Mouse (Mus musculus) skeletal muscle tissue, adult 2 months (tissue): ENCODE data around the gene Avpr1a.

Experiments used
- DNase-seq: peaks from one replicate; pipeline ENCODE4 v3.0.0-alpha.2; 2012; ENCODE audit warnings: low read depth, low spot score

Avpr1a gene

DNA sequence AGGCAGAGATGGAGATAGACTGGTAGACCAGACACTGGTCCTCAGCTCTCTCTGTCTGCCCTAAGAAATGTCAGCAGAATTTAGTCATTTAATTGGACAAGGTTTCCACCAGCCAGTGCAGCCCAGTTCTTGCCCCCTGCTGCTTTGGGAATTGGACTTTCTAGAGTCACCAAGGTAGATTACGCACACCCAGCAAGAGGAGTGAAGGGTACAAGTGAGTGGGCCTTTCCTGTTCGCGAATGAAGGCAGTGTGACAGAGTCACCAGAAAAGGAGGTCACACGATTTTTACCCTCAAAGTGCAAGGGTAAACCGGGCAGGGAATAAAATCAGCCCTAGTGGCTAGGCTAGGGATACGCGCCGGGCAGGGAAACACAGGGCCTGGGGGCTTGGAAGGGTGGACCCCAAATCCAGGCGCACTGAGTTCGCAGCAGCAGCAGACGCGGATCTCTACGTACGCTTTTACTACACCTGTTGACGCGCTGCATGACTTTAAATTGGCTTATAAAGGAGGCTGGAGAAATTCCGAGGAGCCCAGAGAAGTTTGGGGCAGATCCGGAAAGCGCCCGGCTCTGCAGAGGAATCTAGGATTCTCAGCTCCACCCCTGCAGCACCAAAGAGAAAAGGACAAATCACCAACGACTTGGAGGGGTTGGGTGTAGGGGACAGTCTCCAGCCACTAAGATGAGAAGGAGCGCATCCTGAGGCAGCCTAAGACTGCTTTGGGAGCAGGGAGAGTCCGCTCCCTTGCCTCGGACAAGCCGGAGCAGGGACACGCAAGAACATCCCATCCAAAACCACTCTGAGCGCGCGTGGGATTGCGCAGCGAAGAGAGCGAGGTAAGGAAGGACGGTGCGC is at the start of gene Avpr1a:
Gene Avpr1a, plus strand, starts transcription at position 639 of the 856 bp plus-strand sequence.
- no peak for DNase-seq

DNA sequence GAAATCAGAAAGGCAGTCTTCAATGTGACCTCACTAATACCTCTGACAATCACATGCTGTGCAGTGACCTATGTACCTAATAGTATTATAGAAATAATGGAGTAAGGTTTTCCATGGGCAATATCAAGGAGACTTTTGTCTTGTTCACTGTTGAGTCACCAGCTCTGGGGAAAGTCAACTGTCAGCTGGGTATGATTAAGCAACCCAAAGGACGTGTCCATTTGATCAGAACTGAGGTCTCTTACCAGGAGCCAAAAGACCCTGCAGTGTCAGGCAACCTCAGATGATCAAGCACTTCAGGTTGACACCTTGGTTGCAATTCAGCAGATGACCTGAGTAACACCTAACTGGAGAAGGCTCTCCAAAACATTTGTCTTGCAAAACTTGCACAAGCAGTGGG is 46.0 kb upstream of the Avpr1a start:
- DNase-seq: no peak

DNA sequence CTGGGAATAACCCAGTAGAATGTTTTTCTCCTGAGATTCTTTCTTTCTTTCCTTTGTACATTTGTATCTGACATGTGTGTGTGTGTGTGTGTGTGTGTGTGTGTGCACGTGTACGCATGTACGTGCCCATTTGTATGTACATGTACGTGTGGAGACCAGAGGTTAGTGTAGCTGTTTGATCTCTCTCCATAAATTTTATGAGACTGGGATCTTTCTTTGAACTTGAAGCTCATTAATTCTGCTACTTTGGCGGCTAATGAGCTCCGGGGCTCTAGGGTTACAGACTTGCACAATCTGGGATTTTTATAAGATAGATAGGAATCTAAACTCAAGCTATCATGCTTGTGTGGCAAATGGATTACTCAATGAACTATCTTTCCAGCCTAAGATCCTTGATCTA is 42.0 kb upstream of the Avpr1a start:
- no peak for DNase-seq

- DNase-seq: no peak
Observed at GRCm38 (mm10) chr10:122408697-122409409, 39.4 kb upstream of the Avpr1a start.

DNA sequence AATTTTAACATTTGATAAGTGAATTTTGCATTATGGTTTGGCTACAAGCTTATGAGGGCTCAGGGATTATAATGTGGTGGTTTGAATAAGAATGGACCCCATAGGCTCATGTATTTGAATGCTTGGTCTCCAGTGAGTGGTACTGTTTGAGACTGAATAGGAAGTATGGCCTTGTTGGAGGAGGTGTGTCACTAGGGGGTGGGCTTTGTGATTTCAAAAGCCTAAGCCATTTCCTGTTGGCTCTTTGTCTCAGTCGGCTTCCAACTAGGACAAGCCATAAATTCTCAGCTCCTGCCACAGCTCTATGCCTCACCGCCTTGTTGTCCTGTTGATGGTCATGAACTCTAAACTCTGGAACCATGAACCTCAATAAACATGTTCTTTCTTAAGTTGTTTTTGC is 37.5 kb upstream of the Avpr1a start:
- DNase-seq: no peak

- no peak for DNase-seq
Observed at GRCm38 (mm10) chr10:122432690-122433089, 15.6 kb upstream of the Avpr1a start.

- DNase-seq: peak; percentile 44
Observed at GRCm38 (mm10) chr10:122447275-122447674, 1.0 kb upstream of the Avpr1a start.

DNA sequence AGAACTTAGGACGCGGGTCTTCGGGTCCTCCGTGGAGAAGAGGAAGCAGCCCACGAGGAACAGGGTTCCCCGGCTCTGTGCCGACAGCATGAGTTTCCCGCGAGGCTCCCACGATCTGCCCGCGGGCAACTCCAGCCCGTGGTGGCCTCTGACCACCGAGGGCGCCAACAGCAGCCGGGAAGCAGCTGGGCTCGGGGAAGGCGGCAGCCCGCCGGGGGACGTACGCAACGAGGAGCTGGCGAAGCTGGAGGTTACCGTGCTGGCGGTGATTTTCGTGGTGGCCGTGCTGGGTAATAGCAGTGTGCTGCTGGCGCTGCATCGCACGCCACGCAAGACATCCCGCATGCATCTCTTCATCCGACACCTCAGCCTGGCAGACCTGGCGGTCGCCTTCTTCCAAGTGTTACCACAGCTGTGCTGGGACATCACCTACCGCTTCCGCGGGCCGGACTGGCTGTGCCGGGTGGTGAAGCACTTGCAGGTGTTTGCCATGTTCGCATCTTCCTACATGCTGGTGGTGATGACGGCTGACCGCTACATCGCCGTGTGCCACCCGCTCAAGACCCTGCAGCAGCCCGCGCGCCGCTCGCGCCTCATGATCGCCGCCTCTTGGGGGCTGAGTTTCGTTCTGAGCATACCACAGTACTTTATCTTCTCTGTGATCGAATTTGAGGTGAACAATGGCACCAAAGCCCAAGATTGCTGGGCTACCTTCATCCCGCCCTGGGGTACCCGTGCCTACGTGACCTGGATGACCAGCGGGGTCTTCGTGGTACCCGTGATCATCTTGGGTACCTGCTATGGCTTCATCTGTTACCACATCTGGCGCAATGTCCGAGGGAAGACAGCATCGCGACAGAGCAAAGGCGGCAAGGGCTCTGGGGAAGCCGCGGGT is 665 bp downstream of the Avpr1a start:
- no peak for DNase-seq

DNA sequence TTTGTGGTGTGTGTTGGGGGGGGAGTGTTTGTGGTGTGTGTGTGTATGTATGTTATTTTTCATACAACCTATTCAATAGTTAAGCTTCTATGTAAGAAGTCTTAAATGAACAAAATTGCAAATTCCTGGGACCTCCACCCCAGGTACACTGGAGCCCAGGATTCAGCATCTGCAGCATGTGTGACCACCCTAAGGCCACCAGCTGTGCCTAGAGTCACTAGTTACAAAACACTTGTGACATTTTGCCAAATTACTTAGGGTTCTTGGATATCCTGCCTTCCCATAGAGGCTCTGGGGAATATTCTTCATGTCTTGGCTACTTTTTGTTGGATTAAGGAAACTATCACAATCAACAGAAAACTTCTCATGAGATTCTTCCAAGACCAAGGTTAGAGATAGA is 1.6 kb downstream of the Avpr1a start:
- DNase-seq: peak; percentile 46

- DNase-seq: no peak
Observed at GRCm38 (mm10) chr10:122453466-122453865, 5.2 kb downstream of the Avpr1a start.

DNA sequence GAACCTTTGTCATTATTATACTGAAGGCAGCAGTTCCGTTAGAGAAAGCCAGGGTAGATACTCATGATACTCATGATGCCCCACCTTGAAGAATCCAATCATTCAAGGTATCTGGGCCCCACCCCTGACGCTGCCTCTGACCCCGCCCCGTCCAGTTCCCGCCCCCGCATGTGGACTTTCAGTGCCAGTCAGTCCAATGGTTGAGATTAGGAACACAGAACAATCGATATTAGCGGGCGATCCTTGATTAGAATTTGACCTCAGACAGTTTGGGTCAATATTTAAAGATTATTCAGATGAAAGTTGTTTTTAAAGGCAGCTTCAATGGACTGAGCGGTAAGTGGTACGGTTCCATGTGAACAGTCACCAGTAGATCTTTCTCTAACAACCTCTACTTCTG is 7.5 kb downstream of the Avpr1a start:
- DNase-seq: no peak

DNA sequence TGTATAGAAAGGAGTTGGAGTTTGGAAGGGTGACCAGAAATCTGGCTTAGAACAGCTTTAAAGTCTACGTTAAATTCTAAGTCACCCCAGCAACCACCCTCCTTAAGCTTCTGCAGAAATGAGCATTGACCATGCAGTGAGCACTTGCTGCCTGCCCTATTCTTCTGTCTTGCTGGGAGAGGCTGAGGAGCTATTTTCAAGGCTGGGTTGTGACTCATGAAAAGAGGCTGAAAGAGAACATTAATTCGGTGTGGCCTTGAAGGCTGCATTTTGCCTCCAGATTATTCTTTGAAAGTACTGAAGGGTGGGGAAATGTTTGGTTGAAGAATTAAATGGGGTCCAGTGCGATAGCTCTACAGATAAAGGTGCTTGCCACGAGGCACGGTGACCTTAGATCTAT is 28.5 kb downstream of the Avpr1a start:
- DNase-seq: no peak

- no peak for DNase-seq
Observed at GRCm38 (mm10) chr10:122498551-122498950, 50.3 kb downstream of the Avpr1a start.

DNA sequence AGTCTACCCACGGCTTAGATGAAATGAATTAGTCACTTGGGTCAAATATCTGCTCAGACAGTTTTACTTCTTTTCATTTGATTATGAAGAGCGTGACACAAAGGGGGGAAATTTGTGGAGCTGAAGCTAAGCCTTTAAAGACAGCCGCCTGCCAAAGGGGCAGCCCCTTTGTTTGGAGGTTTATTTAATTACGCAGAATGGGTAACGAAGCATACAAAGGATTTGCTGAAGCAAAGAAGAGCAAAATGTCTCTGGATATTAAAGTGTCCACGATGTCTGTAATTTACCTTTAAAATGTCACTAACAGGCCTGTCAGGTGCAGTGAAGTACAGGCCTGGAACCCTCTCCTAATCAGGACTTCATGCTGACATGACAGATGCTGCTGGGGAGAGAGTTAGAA is 51.0 kb downstream of the Avpr1a start:
- DNase-seq: no peak
